Mouse (Mus musculus): Measurements from ENCODE around the gene Tmem265. TPM values are rescaled to one million over a fixed set of nuclear protein-coding genes. Genes with fewer than 3 reads are reported as not detected.

Gene Tmem265
- 1.9 and 2.7 TPM in 2 replicates for total RNA-seq (2014; rRNA removed)
- polyA plus RNA-seq (2015; fragmentation: Nextera tagmentation; extraction: Ambion mirVana), result 8.7 and 9.7 TPM in 2 replicates

- Histone ChIP-seq H3K4me2 (ENCODE audit: low read depth, low read length, poor library complexity, severe bottlenecking) (no peak within 1 kb of the TSS), H3K27ac (ENCODE audit: low read depth, low read length) (no peak within 1 kb of the TSS), H3K9me3 (ENCODE audit: low read length) (no peaks in the 10 kb centered on the region), H3K9ac (replicated peaks; ENCODE audit: low read length, poor library complexity, severe bottlenecking) (no peak within 1 kb of the TSS), H3K36me3 (ENCODE audit: insufficient read depth, low read length) (peaks cover 57% of the 10 kb centered on the region), H3K4me3 (ENCODE audit: low read depth, low read length) (no peak within 1 kb of the TSS), H3K27me3 (ENCODE audit: insufficient read depth, low read length) (no peaks in the 10 kb centered on the region), H3K4me1 (ENCODE audit: insufficient read depth, low read length) (no peaks in the 10 kb centered on the region)
- no peak for DNase-seq (ENCODE audit: low spot score)
- WGBS, result 97% methylated on average over 5 of the region's 5 CpGs
- no peak for TF ChIP-seq CTCF (IDR thresholded peaks at IDR 0.05)
- no peak for ATAC-seq (ENCODE audit: low FRiP score)
Observed at GRCm38 (mm10) chr7:127561340-127561858, at the start of gene Tmem265. Tmem265 (plus strand) TSS chr7:127561390.

- WGBS, result 0% methylated on average over 37 of the region's 37 CpGs
Observed at GRCm38 (mm10) chr7:127511808-127512230, 49.4 kb upstream of the Tmem265 start, which contains the start of gene Srcap. Srcap (plus strand) TSS chr7:127511983.

GRCm38 (mm10) chr7:127512231-127513015 lies 48.8 kb upstream of the Tmem265 start:
- ATAC-seq (ENCODE audit: low FRiP score) (peak; percentile 91), DNase-seq (ENCODE audit: low spot score) (peak; percentile 94)
- Histone ChIP-seq H3K4me2 (ENCODE audit: low read depth, low read length, poor library complexity, severe bottlenecking) (peak overlapping the region; percentile 60), H3K9me3 (ENCODE audit: low read length) (no peaks in the 10 kb centered on the region), H3K27ac (ENCODE audit: low read depth, low read length) (peak overlapping the region; percentile 98), H3K4me3 (ENCODE audit: low read depth, low read length) (peak overlapping the region; percentile 75), H3K9ac (replicated peaks; ENCODE audit: low read length, poor library complexity, severe bottlenecking) (peak overlapping the region; percentile 94), H3K4me1 (ENCODE audit: insufficient read depth, low read length) (peaks cover 3% of the 10 kb centered on the region; the same call in 1 of the 2 replicates), H3K36me3 (ENCODE audit: insufficient read depth, low read length) (peaks cover 20% of the 10 kb centered on the region), H3K27me3 (ENCODE audit: insufficient read depth, low read length) (no peaks in the 10 kb centered on the region)
- TF ChIP-seq CTCF (IDR thresholded peaks at IDR 0.05), result no peak
- under 1% methylated on average over 44 of the region's 93 CpGs for WGBS

More at GRCm38 (mm10) chr7:127511808-127512230, 49.4 kb upstream of the Tmem265 start, which contains the start of gene Srcap:
- peaks cover 15% of the 10 kb centered on the region for H3K36me3 ChIP-seq (ENCODE audit: insufficient read depth, low read length)
- H3K4me2 ChIP-seq (ENCODE audit: low read depth, low read length, poor library complexity, severe bottlenecking), result peak within 1 kb of the TSS; percentile 60
- ATAC-seq (ENCODE audit: low FRiP score), result peak; percentile 99
- H3K4me1 ChIP-seq (ENCODE audit: insufficient read depth, low read length), result peaks cover 3% of the 10 kb centered on the region; the same call in 1 of the 2 replicates
- TF ChIP-seq CTCF (IDR thresholded peaks at IDR 0.05), result no peak
- H3K27me3 ChIP-seq (ENCODE audit: insufficient read depth, low read length), result no peaks in the 10 kb centered on the region
- H3K27ac ChIP-seq (ENCODE audit: low read depth, low read length), result peak within 1 kb of the TSS; percentile 98
- H3K9me3 ChIP-seq (ENCODE audit: low read length), result no peaks in the 10 kb centered on the region
- H3K9ac ChIP-seq (replicated peaks; ENCODE audit: low read length, poor library complexity, severe bottlenecking), result peak within 1 kb of the TSS; percentile 94
- H3K4me3 ChIP-seq (ENCODE audit: low read depth, low read length), result peak within 1 kb of the TSS; percentile 75
- peak; percentile 98 for DNase-seq (ENCODE audit: low spot score)

DNA sequence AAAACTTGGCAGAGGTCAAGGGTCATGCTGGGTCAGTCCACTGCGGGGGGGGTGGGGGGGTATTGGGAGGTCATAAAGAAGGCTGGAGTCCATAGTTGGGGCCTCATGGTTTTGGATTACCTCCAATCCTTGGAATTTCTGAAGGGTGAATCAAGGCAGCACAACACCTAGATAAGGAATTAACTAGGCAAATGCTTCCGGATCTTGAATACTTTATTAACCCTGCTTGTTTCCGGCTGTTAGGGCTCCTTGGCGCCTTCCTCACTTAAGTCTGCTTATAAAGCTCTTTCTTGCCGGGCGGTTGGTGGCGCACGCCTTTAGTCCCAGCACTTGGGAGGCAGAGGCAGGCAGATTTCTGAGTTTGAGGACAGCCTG lies 48.2 kb upstream of the Tmem265 start:
- peak overlapping the region; percentile 60 for H3K4me2 ChIP-seq (ENCODE audit: low read depth, low read length, poor library complexity, severe bottlenecking)
- no peaks in the 10 kb centered on the region for H3K9me3 ChIP-seq (ENCODE audit: low read length)
- H3K4me3 ChIP-seq (ENCODE audit: low read depth, low read length), result peak overlapping the region; percentile 75
- WGBS, result 44% methylated on average over 8 of the region's 8 CpGs
- H3K27ac ChIP-seq (ENCODE audit: low read depth, low read length), result peak overlapping the region; percentile 98; the same call in 1 of the 2 replicates
- no peaks in the 10 kb centered on the region for H3K27me3 ChIP-seq (ENCODE audit: insufficient read depth, low read length)
- ATAC-seq (ENCODE audit: low FRiP score) (no peak), DNase-seq (ENCODE audit: low spot score) (no peak)
- no peak for TF ChIP-seq CTCF (IDR thresholded peaks at IDR 0.05)
- peaks cover 3% of the 10 kb centered on the region; the same call in 1 of the 2 replicates for H3K4me1 ChIP-seq (ENCODE audit: insufficient read depth, low read length)
- peaks cover 22% of the 10 kb centered on the region for H3K36me3 ChIP-seq (ENCODE audit: insufficient read depth, low read length)
- H3K9ac ChIP-seq (replicated peaks; ENCODE audit: low read length, poor library complexity, severe bottlenecking), result peak overlapping the region; percentile 94

DNA sequence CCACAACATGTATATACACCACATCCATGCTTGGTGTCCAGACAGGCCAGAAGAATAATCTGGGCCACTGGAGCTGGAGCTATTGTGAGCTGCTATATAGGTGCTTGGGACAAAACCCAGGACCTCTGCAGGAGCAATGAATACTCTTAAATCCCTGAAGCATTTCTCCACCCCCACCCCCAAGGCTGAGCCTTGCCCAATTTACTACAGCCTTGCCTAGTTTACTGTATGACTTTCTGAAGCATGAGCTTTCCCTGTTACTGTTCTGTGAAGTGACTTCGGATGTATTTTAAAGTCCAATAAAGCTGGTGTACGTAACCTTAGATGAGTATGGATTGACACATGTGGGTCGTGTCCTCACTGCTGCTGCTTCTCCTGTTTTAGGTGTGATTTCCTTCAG lies 47.4 kb upstream of the Tmem265 start:
- WGBS, result 90% methylated on average over 3 of the region's 3 CpGs
- Histone ChIP-seq H3K27ac (ENCODE audit: low read depth, low read length) (no peak overlapping the region), H3K4me3 (ENCODE audit: low read depth, low read length) (peak overlapping the region; percentile 75; the same call in 1 of the 2 replicates), H3K36me3 (ENCODE audit: insufficient read depth, low read length) (peaks cover 23% of the 10 kb centered on the region), H3K9ac (replicated peaks; ENCODE audit: low read length, poor library complexity, severe bottlenecking) (no peak overlapping the region), H3K27me3 (ENCODE audit: insufficient read depth, low read length) (no peaks in the 10 kb centered on the region), H3K9me3 (ENCODE audit: low read length) (no peaks in the 10 kb centered on the region), H3K4me1 (ENCODE audit: insufficient read depth, low read length) (peaks cover 3% of the 10 kb centered on the region; the same call in 1 of the 2 replicates), H3K4me2 (ENCODE audit: low read depth, low read length, poor library complexity, severe bottlenecking) (peak overlapping the region; percentile 2; the same call in 1 of the 2 replicates)
- no peak for ATAC-seq (ENCODE audit: low FRiP score)
- no peak for DNase-seq (ENCODE audit: low spot score)
- no peak for TF ChIP-seq CTCF (IDR thresholded peaks at IDR 0.05)

GRCm38 (mm10) chr7:127515846-127516245 lies 45.3 kb upstream of the Tmem265 start:
- Histone ChIP-seq H3K9me3 (ENCODE audit: low read length) (no peaks in the 10 kb centered on the region), H3K27ac (ENCODE audit: low read depth, low read length) (no peak overlapping the region), H3K27me3 (ENCODE audit: insufficient read depth, low read length) (no peaks in the 10 kb centered on the region), H3K36me3 (ENCODE audit: insufficient read depth, low read length) (peaks cover 34% of the 10 kb centered on the region), H3K9ac (replicated peaks; ENCODE audit: low read length, poor library complexity, severe bottlenecking) (no peak overlapping the region), H3K4me1 (ENCODE audit: insufficient read depth, low read length) (peaks cover 3% of the 10 kb centered on the region; the same call in 1 of the 2 replicates), H3K4me2 (ENCODE audit: low read depth, low read length, poor library complexity, severe bottlenecking) (no peak overlapping the region), H3K4me3 (ENCODE audit: low read depth, low read length) (no peak overlapping the region)
- TF ChIP-seq CTCF (IDR thresholded peaks at IDR 0.05), result no peak
- DNase-seq (ENCODE audit: low spot score) (no peak), ATAC-seq (ENCODE audit: low FRiP score) (no peak)
- WGBS, result 91% methylated on average over 7 of the region's 7 CpGs
